Mouse (Mus musculus): ENCODE measurements around the gene Lrrc29. TPM values are rescaled to one million over a fixed set of nuclear protein-coding genes. Genes with fewer than 3 reads are reported as not detected.

Lrrc29 gene
- polyA plus RNA-seq, 1 experiment from 2014 or later = 1.2 TPM

DNA sequence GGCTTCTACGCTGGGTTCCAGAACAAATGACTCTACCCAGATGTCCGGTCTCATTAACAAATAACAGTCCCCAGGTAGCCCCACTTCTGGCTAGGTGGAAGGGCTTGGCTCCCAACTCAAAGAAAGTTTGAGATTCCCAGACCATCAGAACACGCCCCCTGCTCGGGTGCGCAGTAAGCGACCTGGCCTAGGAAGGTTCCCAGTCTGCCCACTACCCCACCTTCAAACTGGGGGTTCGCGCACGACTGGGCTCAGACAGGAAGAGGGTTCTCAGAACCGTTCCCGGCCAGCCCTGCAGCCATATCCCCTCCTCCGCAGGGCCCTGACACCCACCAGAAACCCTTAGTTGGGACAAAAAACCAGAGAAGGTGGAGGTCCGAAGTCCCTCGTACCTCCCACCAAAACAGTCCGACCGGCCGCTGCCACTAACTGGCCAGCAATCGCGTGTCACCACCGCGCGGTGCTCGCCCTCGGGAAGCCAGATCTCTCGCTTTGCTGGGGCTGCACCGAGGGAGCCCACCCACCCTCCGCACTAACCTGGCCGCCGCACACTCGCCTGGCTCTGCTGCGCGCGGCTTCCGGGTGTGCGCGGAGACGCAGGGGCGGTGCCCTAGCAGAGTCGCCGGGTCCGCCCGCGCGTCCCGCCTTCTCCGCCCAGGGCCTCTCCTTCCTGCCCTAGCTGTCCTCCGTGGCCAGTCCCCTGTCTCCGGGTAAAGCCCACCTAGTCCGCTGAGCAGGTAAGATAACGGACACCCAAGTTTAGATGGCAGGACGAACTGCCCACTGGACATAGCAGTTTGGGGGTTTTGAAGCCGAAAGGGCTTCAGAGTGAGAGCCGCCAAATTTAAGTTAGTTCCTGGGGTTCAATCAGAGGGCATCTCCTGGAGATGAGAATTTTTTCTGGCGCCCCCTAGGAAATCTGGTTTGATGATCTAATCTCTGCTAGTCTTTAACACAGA, 61.8 kb downstream of the Lrrc29 start, which contains the start of the genes Tradd and Fbxl8:
TSS of gene Tradd (minus strand) at position 586 of the 959 bp plus-strand sequence.
TSS of gene Fbxl8 (plus strand) at position 625 of the 959 bp plus-strand sequence.
- Histone ChIP-seq H3K9me3 (no peaks in the 10 kb centered on the region), H3K4me2 (peak within 1 kb of the TSS; percentile 75), H3K4me3 (peak within 1 kb of the TSS; percentile 55), H3K4me1 (replicated peaks) (peaks cover 33% of the 10 kb centered on the region), H3K9ac (peak within 1 kb of the TSS; percentile 77), H3K27me3 (peaks cover 95% of the 10 kb centered on the region), H3K36me3 (no peaks in the 10 kb centered on the region), H3K27ac (replicated peaks) (no peak within 1 kb of the TSS)
- 0 out of 2 replicates have a peak, but pooled peaks have one; percentile 7 for ATAC-seq (ENCODE audit: low read depth)
- under 1% methylated on average over 54 of the region's 54 CpGs for WGBS

DNA sequence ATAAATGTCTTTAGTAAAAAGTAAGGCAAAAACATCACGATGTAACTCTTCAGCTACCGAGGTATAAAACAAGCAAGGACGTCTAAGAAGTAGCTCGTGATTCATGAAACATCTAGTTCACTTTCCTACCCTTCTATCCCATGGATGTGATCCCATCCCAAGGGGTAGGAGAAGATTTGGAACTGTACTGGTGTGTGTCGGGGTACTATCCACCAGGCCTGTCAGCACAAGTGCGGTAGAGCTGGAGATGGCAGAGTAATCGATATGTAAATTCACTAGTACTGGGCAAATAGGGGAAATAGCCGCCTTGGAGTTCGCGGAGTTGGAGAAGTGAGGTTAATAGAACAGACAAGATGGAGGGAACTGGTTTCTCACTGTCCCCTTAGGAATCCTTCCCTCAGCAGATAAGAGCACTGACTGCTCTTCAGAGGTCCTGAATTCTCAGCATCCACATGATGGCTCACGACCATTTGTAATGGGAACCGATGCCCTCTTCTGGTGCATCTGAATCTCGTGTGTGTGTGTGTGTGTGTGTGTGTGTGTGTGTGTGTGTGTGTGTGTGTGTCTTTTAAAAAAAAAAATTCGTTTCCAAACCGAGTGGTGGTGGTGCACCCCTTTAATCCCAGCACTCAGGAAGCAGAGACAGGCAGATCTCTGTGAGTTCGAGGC, 62.7 kb downstream of the Lrrc29 start:
- H3K4me3 ChIP-seq = peak overlapping the region; percentile 55

More for the DNA sequence above, 62.7 kb downstream of the Lrrc29 start:
- no peak for ATAC-seq (ENCODE audit: low read depth)
- H3K27ac ChIP-seq (replicated peaks) = no peak overlapping the region
- no peak overlapping the region for H3K9ac ChIP-seq
- H3K4me1 ChIP-seq (replicated peaks) = peaks cover 34% of the 10 kb centered on the region
- H3K9me3 ChIP-seq = no peaks in the 10 kb centered on the region
- H3K36me3 ChIP-seq = no peaks in the 10 kb centered on the region
- peaks cover 95% of the 10 kb centered on the region for H3K27me3 ChIP-seq
- 36% methylated on average over 16 of the region's 16 CpGs for WGBS
- peak overlapping the region; percentile 75 for H3K4me2 ChIP-seq

MicroRNA genes within 50 kb of the gene (microRNA counts, 519-probe panel; counts per million panel counts)
- 3,364 counts per million, percentile 45 among the panel's probes with 10 or more counts for microRNA mmu-miR-328

Small RNA genes within 50 kb of the gene (microRNA-seq; reads per million reads assigned to microRNA genes)
- gene Gm27320 (not detected), gene Mir328 (230 reads per million, percentile 65 among the genes with 10 or more reads in this experiment)

Other genes with a start within 250 kb of the Lrrc29 start
- not detected in 2 replicates for gene Ces3b, start 242.5 kb downstream of the Lrrc29 start, polyA plus RNA-seq (2015; fragmentation: Nextera tagmentation; extraction: Ambion mirVana)
- not detected in 2 replicates for gene Ces4a, start 194.5 kb downstream of the Lrrc29 start, polyA plus RNA-seq (2015; fragmentation: Nextera tagmentation; extraction: Ambion mirVana)
- 59.1 and 66.6 TPM in 2 replicates for gene Cbfb, start 155.6 kb downstream of the Lrrc29 start, polyA plus RNA-seq (2015; fragmentation: Nextera tagmentation; extraction: Ambion mirVana)
- 27.3 and 27.5 TPM in 2 replicates for gene D230025D16Rik, start 101.1 kb downstream of the Lrrc29 start, polyA plus RNA-seq (2015; fragmentation: Nextera tagmentation; extraction: Ambion mirVana)
- 7.4 and 8.8 TPM in 2 replicates for gene B3gnt9, start 71.1 kb downstream of the Lrrc29 start, polyA plus RNA-seq (2015; fragmentation: Nextera tagmentation; extraction: Ambion mirVana)
- 21.4 and 25.0 TPM in 2 replicates for gene Tradd, start 61.7 kb downstream of the Lrrc29 start, polyA plus RNA-seq (2015; fragmentation: Nextera tagmentation; extraction: Ambion mirVana)
- gene Fbxl8, start 61.6 kb downstream of the Lrrc29 start, polyA plus RNA-seq (2015; fragmentation: Nextera tagmentation; extraction: Ambion mirVana) = 1.8 and 2.0 TPM in 2 replicates
- gene Hsf4, start 56.5 kb downstream of the Lrrc29 start, polyA plus RNA-seq (2015; fragmentation: Nextera tagmentation; extraction: Ambion mirVana) = 0.32 and 0.44 TPM in 2 replicates
- gene Nol3, start 50.1 kb downstream of the Lrrc29 start, polyA plus RNA-seq (2015; fragmentation: Nextera tagmentation; extraction: Ambion mirVana) = 5.3 and 6.9 TPM in 2 replicates
- 120 and 124 TPM in 2 replicates for gene 4931428F04Rik, start 36.4 kb downstream of the Lrrc29 start, polyA plus RNA-seq (2015; fragmentation: Nextera tagmentation; extraction: Ambion mirVana)
- gene Exoc3l, start 30.2 kb downstream of the Lrrc29 start, polyA plus RNA-seq (2015; fragmentation: Nextera tagmentation; extraction: Ambion mirVana) = 12.8 and 14.3 TPM in 2 replicates
- gene E2f4, start 28.6 kb downstream of the Lrrc29 start, polyA plus RNA-seq (2015; fragmentation: Nextera tagmentation; extraction: Ambion mirVana) = 49.3 and 51.8 TPM in 2 replicates
- 0.92 and 1.4 TPM in 2 replicates for gene Elmo3, start 20.7 kb downstream of the Lrrc29 start, polyA plus RNA-seq (2015; fragmentation: Nextera tagmentation; extraction: Ambion mirVana)
- 148 and 151 TPM in 2 replicates for gene Tmem208, start 76 bp upstream of the Lrrc29 start, polyA plus RNA-seq (2015; fragmentation: Nextera tagmentation; extraction: Ambion mirVana)
- gene Fhod1, start 21.7 kb upstream of the Lrrc29 start, polyA plus RNA-seq (2015; fragmentation: Nextera tagmentation; extraction: Ambion mirVana) = 0.28 and 0.63 TPM in 2 replicates
- gene Slc9a5, start 22.6 kb upstream of the Lrrc29 start, polyA plus RNA-seq (2015; fragmentation: Nextera tagmentation; extraction: Ambion mirVana) = 5.4 and 7.1 TPM in 2 replicates
- 0.60 and 0.62 TPM in 2 replicates for gene Plekhg4, start 47.0 kb upstream of the Lrrc29 start, polyA plus RNA-seq (2015; fragmentation: Nextera tagmentation; extraction: Ambion mirVana)
- gene Kctd19, start 87.2 kb upstream of the Lrrc29 start, polyA plus RNA-seq (2015; fragmentation: Nextera tagmentation; extraction: Ambion mirVana) = not detected in 2 replicates
- gene Lrrc36, start 87.3 kb upstream of the Lrrc29 start, polyA plus RNA-seq (2015; fragmentation: Nextera tagmentation; extraction: Ambion mirVana) = 0.65 and 0.92 TPM in 2 replicates
- 239 and 296 TPM in 2 replicates for gene Tppp3, start 145.2 kb upstream of the Lrrc29 start, polyA plus RNA-seq (2015; fragmentation: Nextera tagmentation; extraction: Ambion mirVana)
- 27.8 and 31.9 TPM in 2 replicates for gene Zdhhc1, start 170.6 kb upstream of the Lrrc29 start, polyA plus RNA-seq (2015; fragmentation: Nextera tagmentation; extraction: Ambion mirVana)
- gene Hsd11b2, start 192.5 kb upstream of the Lrrc29 start, polyA plus RNA-seq (2015; fragmentation: Nextera tagmentation; extraction: Ambion mirVana) = 5.4 and 5.5 TPM in 2 replicates
- gene Atp6v0d1, start 239.8 kb upstream of the Lrrc29 start, polyA plus RNA-seq (2015; fragmentation: Nextera tagmentation; extraction: Ambion mirVana) = 195 and 211 TPM in 2 replicates